Mouse (Mus musculus) E14TG2a.4 (cell line): ENCODE measurements around the gene Wdr35.

Experiments
- CTCF ChIP-seq: conservative IDR thresholded peaks from 2 replicates; pipeline ENCODE4 v1.5.1; 2014; ENCODE audit warnings: low read length
- NANOG ChIP-seq: IDR thresholded peaks from 2 replicates; pipeline ENCODE4 v1.6.1; 2014; ENCODE audit warnings: borderline replicate concordance, low read length, mixed read lengths
- POU5F1 ChIP-seq: IDR thresholded peaks from 2 replicates; pipeline ENCODE4 v1.6.1; 2014; ENCODE audit warnings: low read length, borderline replicate concordance

- TF ChIP-seq CTCF (no peak), POU5F1 (no peak), NANOG (no peak)
Observed at GRCm38 (mm10) chr12:8969828-8970227, 3.9 kb upstream of the Wdr35 start.
